ENCODE assay signal across 20 mouse cellular contexts in the genomic region with DNA sequence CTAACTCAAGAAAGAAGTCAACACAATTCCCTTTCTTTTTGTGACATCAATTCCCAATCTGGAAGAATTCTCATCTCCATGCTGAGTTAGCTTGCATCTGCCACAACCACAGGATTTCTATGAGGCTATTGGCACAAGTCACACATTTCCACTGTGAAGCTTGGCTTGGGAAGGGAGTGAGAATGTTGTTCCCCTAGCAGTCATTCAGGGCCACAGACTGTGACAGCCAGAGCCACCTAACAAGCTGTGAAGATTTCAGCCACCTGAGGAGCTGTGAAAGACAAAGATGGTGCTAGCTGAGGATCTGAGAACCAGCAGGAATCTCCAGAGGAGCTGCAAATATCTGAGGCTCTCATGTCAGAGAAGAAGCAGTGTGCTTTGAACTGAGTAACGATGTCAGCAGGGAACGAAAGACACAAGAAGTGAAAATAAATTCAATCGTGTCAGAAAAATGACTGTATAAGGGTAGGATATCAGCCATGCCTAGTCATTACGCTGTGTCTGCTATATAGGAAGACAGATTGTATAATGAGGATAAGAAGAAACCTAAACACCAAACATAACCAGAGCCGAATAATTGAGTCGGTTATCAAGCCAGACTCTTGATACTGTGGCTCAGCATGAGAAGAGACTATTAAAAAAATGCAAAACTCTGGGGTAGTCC.
DNase-seq lines count a peak whose midpoint lies in the region; ATAC-seq and TF ChIP-seq lines count a peak whose summit lies in the region.
"Had no signal": no experiment of that assay in that cellular context is flagged by ENCODE, and none has a peak within 500 bp of the region (broad histone marks: within the 10 kb centered on the region; RNA-seq: fewer than 3 reads in every experiment).

No protein-coding gene starts in this region.

- H3K4me1 ChIP-seq in forebrain, embryonic 15.5 days = no peaks in the 10 kb centered on the region
- H3K4me1 ChIP-seq in forebrain, embryonic 12.5 days = no peaks in the 10 kb centered on the region
- H3K4me1 ChIP-seq in hindbrain, postnatal 0 days (ENCODE audit: insufficient read depth, low read length) = peaks cover 3% of the 10 kb centered on the region; the same call in 1 of the 2 replicates
- H3K4me1 ChIP-seq: embryonic facial prominence, embryonic 10.5 days; limb, embryonic 10.5 days; liver, embryonic 12.5 days; lung, embryonic 15.5 days had no signal

- H3K4me2 ChIP-seq in forebrain, embryonic 15.5 days (replicated peaks) = no peak overlapping the region
- H3K4me2 ChIP-seq in forebrain, embryonic 12.5 days = no peak overlapping the region
- H3K4me2 ChIP-seq in hindbrain, postnatal 0 days (ENCODE audit: low read depth, low read length) = 0 out of 2 replicates have a peak overlapping the region, but pooled peaks have one; percentile 5
- H3K4me2 ChIP-seq: liver, embryonic 12.5 days; lung, embryonic 15.5 days had no signal

- intact Hi-C loops in left cerebral cortex, adult 2 months (cut with DNase I) = no loop called here

- 76% methylated on average over 6 of the region's 6 CpGs for WGBS in forebrain, embryonic 15.5 days
- WGBS in forebrain, embryonic 12.5 days = 78% methylated on average over 6 of the region's 6 CpGs
- 47% methylated on average over 6 of the region's 6 CpGs for WGBS in hindbrain, postnatal 0 days

- no peak for TF ChIP-seq CTCF in hindbrain, postnatal 0 days (IDR thresholded peaks at IDR 0.05; ENCODE audit: low read depth)
- no peak for TF ChIP-seq CTCF in left cerebral cortex, adult 2 months (IDR thresholded peaks at IDR 0.05)

- peak; percentile 33 for DNase-seq in Muller cell, postnatal 12 days (ENCODE audit: inconsistent ontology term)
- DNase-seq in brain, embryonic 18.5 days (ENCODE audit: low read depth, low spot score) = peak; percentile 20
- peak; percentile 55 for DNase-seq in hindbrain, postnatal 0 days (ENCODE audit: low spot score)
- no peak for DNase-seq in left cerebral cortex, adult 2 months (ENCODE audit: extremely low spot score in 1 of 2, low spot score in 2 of 2)
- DNase-seq: adrenal gland, postnatal 25 days; gastrocnemius, postnatal 14 days; kidney, adult 9 months; kidney, postnatal 36 days; right cerebral cortex, adult 18-20 months had no signal

- H3K9ac ChIP-seq in forebrain, embryonic 15.5 days (replicated peaks) = no peak overlapping the region
- H3K9ac ChIP-seq in forebrain, embryonic 12.5 days = no peak overlapping the region
- no peak overlapping the region for H3K9ac ChIP-seq in hindbrain, postnatal 0 days (replicated peaks; ENCODE audit: low read length)
- H3K9ac ChIP-seq: liver, embryonic 12.5 days; lung, embryonic 15.5 days had no signal

- 0 out of 2 replicates have a peak, but pooled peaks have one; percentile 46 for ATAC-seq in forebrain, embryonic 15.5 days (replicated peaks)
- ATAC-seq in forebrain, embryonic 12.5 days (ENCODE audit: low FRiP score) = no peak
- peak; percentile 73 for ATAC-seq in hindbrain, postnatal 0 days
- no peak for ATAC-seq in inflammation-experienced regulatory T-cells, adult 6 months
- ATAC-seq in monocyte, adult 5-6 weeks (replicated peaks; ENCODE audit: insufficient number of reproducible peaks, low FRiP score, low TSS enrichment, poor library complexity, severe bottlenecking) = no peak
- ATAC-seq: activated CD4-positive, CD25-positive, alpha-beta regulatory T cell, adult 4 months; liver, embryonic 12.5 days; Patski had no signal

- H3K4me3 ChIP-seq in forebrain, embryonic 15.5 days = no peak overlapping the region
- no peak overlapping the region for H3K4me3 ChIP-seq in forebrain, embryonic 12.5 days (replicated peaks)
- no peak overlapping the region for H3K4me3 ChIP-seq in hindbrain, postnatal 0 days (ENCODE audit: low read length)
- no peak overlapping the region for H3K4me3 ChIP-seq in left cerebral cortex, adult 2 months
- H3K4me3 ChIP-seq: embryonic facial prominence, embryonic 10.5 days; limb, embryonic 10.5 days; liver, embryonic 12.5 days; lung, embryonic 15.5 days; myocyte had no signal

- 0 out of 2 replicates have a peak overlapping the region, but pooled peaks have one; percentile 2 for H3K27ac ChIP-seq in forebrain, embryonic 15.5 days (replicated peaks)
- no peak overlapping the region for H3K27ac ChIP-seq in forebrain, embryonic 12.5 days
- no peak overlapping the region for H3K27ac ChIP-seq in hindbrain, postnatal 0 days
- H3K27ac ChIP-seq in left cerebral cortex, adult 2 months = no peak overlapping the region
- H3K27ac ChIP-seq: embryonic facial prominence, embryonic 10.5 days; limb, embryonic 10.5 days; liver, embryonic 12.5 days; lung, embryonic 15.5 days had no signal

- H3K27me3 ChIP-seq in forebrain, embryonic 15.5 days = no peaks in the 10 kb centered on the region
- no peaks in the 10 kb centered on the region for H3K27me3 ChIP-seq in forebrain, embryonic 12.5 days
- no peaks in the 10 kb centered on the region for H3K27me3 ChIP-seq in hindbrain, postnatal 0 days (ENCODE audit: insufficient read depth, low read length)
- H3K27me3 ChIP-seq: liver, embryonic 12.5 days; lung, embryonic 15.5 days; Patski had no signal

- H3K36me3 ChIP-seq in forebrain, embryonic 15.5 days = no peaks in the 10 kb centered on the region
- H3K36me3 ChIP-seq in forebrain, embryonic 12.5 days (replicated peaks) = no peaks in the 10 kb centered on the region
- no peaks in the 10 kb centered on the region for H3K36me3 ChIP-seq in hindbrain, postnatal 0 days (ENCODE audit: insufficient read depth, low read length)
- H3K36me3 ChIP-seq: embryonic facial prominence, embryonic 10.5 days; limb, embryonic 10.5 days; liver, embryonic 12.5 days; lung, embryonic 15.5 days had no signal

- no peaks in the 10 kb centered on the region for H3K9me3 ChIP-seq in forebrain, embryonic 15.5 days
- H3K9me3 ChIP-seq in forebrain, embryonic 12.5 days = no peaks in the 10 kb centered on the region
- H3K9me3 ChIP-seq in hindbrain, postnatal 0 days (ENCODE audit: low read length) = no peaks in the 10 kb centered on the region
- H3K9me3 ChIP-seq: embryonic facial prominence, embryonic 10.5 days; limb, embryonic 10.5 days; liver, embryonic 12.5 days; lung, embryonic 15.5 days had no signal

Comparison
In these comparisons a context has a peak if more than half of its experiments do, and no peak if none do; other contexts are left out.
1. ATAC-seq: peak in forebrain, embryonic 15.5 days (single experiment) and hindbrain, postnatal 0 days (single experiment); none in forebrain, embryonic 12.5 days (single experiment), inflammation-experienced regulatory T-cells, adult 6 months (single experiment) and monocyte, adult 5-6 weeks (single experiment).
2. DNase-seq: peak in Muller cell, postnatal 12 days (single experiment), brain, embryonic 18.5 days (single experiment) and hindbrain, postnatal 0 days (single experiment); none in left cerebral cortex, adult 2 months (0 of 2).